Mouse (Mus musculus): Measurements from ENCODE around the gene Olfr549.

Olfr549 gene

DNA sequence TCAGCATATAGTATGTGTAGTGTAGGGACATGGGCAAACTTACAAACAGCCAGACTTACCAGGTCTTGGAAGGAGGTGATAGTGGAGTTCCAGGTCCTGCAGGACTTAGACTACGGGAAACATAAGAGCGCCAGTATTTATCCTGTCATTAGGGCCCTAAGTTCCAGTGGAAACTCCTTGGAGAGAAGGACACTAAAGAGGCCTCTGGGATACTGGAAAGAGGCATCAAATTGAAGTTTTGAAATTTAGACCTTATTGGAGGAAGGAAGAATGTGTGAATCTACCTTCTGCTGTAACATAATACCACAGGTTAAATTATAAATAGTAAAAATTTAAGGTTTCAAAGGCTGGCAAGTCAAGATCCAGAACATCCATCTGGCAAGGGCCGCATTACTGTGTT, 42.1 kb downstream of the Olfr549 start, which contains the start of gene Olfr551:
Olfr551 (minus strand) TSS at position 101 of the 400 bp plus-strand sequence.
- DNase-seq (ENCODE audit: inconsistent ontology term), result no peak

GRCm38 (mm10) chr7:102597378-102598031, 47.8 kb downstream of the Olfr549 start, which contains the start of gene Olfr552:
Gene Olfr552, plus strand, starts transcription at chr7:102597770.
- DNase-seq (ENCODE audit: inconsistent ontology term), result peak; percentile 70

Data from Muller cell, postnatal 12 days (primary cell).